Mouse (Mus musculus) E14TG2a.4 (cell line): Measurements from ENCODE around the gene Nxpe4.

ENCODE experiments used
- H3K27me3 ChIP-seq: 2 replicates; pipeline ENCODE4 v1.6.1; 2014; ENCODE audit warnings: low read length, control low read depth; ENCODE audit not compliant: insufficient read depth
- H3K36me3 ChIP-seq: 2 replicates; pipeline ENCODE4 v1.6.1; 2014; ENCODE audit warnings: low read length, control low read depth; ENCODE audit not compliant: insufficient read depth
- H3K4me1 ChIP-seq: replicated peaks from 2 replicates; pipeline ENCODE4 v1.6.1; 2014; ENCODE audit warnings: low read depth, low read length, control low read depth
- H3K4me3 ChIP-seq: replicated peaks from 2 replicates; pipeline ENCODE4 v1.5.1; 2014; ENCODE audit warnings: mild to moderate bottlenecking, low read length
- H3K9me3 ChIP-seq: 2 replicates; pipeline ENCODE4 v1.6.1; 2014; ENCODE audit warnings: low read length, control low read depth
- CTCF ChIP-seq: conservative IDR thresholded peaks from 2 replicates; pipeline ENCODE4 v1.5.1; 2014; ENCODE audit warnings: low read length
- NANOG ChIP-seq: IDR thresholded peaks from 2 replicates; pipeline ENCODE4 v1.6.1; 2014; ENCODE audit warnings: borderline replicate concordance, low read length, mixed read lengths
- POU5F1 ChIP-seq: IDR thresholded peaks from 2 replicates; pipeline ENCODE4 v1.6.1; 2014; ENCODE audit warnings: low read length, borderline replicate concordance

Nxpe4 gene

DNA sequence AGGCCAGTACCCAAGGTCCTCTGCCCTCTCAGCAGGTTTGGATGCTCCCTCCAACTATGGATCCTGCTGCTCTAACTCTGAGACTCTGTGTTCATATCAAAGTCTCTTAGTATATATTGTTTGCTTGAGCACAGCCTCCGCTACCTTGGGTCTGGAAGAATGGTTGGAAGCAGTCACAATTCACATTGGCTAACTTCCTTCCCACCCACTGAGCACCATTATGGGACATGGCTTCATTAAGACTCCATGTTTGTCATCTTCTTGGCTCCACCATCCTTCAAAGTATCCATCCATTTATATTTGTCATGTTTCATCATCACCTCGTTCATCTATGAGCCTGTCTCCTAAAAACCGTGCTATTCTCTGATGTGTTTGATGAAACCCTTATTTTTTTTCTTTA, 68.9 kb downstream of the Nxpe4 start:
- Histone ChIP-seq H3K4me1 (no peaks in the 10 kb centered on the region), H3K9me3 (no peaks in the 10 kb centered on the region), H3K27me3 (0 out of 2 replicates have a peak, but pooled peaks cover 3% of the 10 kb centered on the region), H3K36me3 (no peaks in the 10 kb centered on the region), H3K4me3 (no peak overlapping the region)
- TF ChIP-seq NANOG (no peak), POU5F1 (no peak), CTCF (no peak)

DNA sequence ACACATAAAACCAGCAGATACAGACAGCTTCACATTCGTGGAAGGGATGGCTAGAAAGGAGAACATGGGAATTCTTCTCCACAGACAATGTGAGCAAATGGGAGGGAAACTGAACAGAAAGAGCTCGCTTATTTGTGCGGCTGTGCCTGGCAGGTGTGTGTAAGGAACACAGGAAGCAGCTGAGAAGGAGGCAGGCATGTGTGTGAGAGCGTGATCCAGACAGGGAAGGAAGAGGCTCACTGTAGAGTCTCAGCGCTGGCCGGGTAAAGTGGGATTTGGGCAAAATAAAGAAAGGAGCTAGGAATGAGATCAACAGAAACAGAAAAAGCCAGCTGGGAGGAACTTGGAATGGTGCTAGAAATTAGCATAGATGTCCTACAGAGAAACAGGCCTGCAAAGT, 74.6 kb downstream of the Nxpe4 start:
- Histone ChIP-seq H3K4me1 (peaks cover 21% of the 10 kb centered on the region), H3K9me3 (no peaks in the 10 kb centered on the region), H3K27me3 (peaks cover 8% of the 10 kb centered on the region; the same call in 1 of the 2 replicates), H3K36me3 (no peaks in the 10 kb centered on the region), H3K4me3 (no peak overlapping the region)
- TF ChIP-seq POU5F1 (no peak), NANOG (no peak)

DNA sequence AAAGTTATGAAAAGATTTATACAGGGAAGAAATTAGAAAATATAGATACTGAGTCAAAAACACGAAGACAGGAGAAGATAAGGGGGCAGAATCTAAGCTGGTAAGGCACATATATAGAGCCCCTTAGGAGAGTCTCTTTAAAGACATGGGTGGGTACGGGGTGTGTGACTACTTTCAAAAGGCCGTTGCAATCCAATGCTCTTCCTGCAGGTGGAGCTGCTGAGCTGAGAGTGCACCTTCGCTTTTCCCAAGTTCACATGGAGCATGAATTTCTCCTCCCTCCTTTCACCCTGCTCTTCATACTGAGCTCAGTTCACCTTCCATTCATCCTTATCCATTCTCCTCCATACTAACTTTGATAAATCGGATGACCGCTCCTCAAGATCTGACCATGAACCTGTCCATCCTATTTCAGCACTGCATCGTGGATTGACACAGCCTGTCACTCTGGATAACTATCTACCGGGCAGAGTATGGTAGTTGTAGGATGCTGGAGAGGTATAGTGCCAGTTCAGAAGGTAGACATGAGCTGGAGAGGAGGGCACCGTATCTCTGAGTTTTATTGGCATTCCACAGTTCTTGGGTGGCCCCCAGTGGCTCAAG, 76.4 kb downstream of the Nxpe4 start:
- Histone ChIP-seq H3K4me3 (no peak overlapping the region), H3K36me3 (no peaks in the 10 kb centered on the region), H3K4me1 (peaks cover 21% of the 10 kb centered on the region), H3K9me3 (no peaks in the 10 kb centered on the region), H3K27me3 (peaks cover 8% of the 10 kb centered on the region; the same call in 1 of the 2 replicates)
- no peak for TF ChIP-seq POU5F1
- TF ChIP-seq CTCF = peak; percentile 73

DNA sequence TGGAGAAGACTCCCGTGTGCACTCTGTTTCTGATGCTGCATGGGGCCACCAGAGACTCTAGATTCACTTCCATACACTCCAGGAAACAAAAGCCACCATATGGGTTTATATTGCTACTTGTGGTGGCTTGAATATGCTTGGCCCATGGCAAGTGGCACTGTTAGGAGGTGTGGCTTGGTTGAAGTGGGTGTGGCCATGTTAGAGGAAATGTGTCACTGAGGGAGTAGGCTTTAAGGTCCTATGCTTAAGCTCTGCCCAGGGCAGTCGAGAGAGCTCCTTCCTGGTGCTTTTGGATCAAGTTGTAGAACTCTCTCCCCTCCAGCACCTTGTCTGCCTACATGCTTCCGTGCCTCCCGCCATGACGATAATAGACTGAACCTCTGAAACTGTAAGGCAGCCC, 77.6 kb downstream of the Nxpe4 start:
- Histone ChIP-seq H3K27me3 (peaks cover 8% of the 10 kb centered on the region; the same call in 1 of the 2 replicates), H3K4me3 (no peak overlapping the region), H3K36me3 (no peaks in the 10 kb centered on the region), H3K9me3 (no peaks in the 10 kb centered on the region), H3K4me1 (peaks cover 31% of the 10 kb centered on the region)
- TF ChIP-seq POU5F1 (no peak), NANOG (no peak), CTCF (no peak)

DNA sequence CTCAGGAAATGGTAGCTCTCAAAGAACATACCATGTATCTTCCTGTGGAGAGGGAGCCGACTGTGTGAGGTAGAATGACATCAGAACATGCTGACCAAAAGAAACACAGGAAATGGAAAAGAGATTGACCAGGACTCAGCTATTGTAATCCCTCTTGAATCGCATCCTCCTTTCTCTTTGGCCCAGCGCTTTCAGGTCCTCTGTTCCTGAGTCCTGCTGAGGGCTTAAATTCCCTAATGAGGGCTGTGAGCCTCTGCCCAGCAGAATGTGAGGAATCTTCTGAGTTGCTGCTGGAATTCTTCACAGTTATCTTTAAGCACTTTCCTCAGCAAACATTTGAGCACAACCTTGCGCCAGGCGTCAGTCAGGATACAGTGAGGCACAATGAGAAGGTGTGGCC, 78.6 kb downstream of the Nxpe4 start:
- no peak for TF ChIP-seq POU5F1
- no peak for TF ChIP-seq CTCF
- TF ChIP-seq NANOG = no peak
- H3K36me3 ChIP-seq = no peaks in the 10 kb centered on the region
- H3K4me3 ChIP-seq = no peak overlapping the region
- H3K4me1 ChIP-seq = peaks cover 35% of the 10 kb centered on the region
- H3K9me3 ChIP-seq = no peaks in the 10 kb centered on the region
- H3K27me3 ChIP-seq = peaks cover 8% of the 10 kb centered on the region; the same call in 1 of the 2 replicates

DNA sequence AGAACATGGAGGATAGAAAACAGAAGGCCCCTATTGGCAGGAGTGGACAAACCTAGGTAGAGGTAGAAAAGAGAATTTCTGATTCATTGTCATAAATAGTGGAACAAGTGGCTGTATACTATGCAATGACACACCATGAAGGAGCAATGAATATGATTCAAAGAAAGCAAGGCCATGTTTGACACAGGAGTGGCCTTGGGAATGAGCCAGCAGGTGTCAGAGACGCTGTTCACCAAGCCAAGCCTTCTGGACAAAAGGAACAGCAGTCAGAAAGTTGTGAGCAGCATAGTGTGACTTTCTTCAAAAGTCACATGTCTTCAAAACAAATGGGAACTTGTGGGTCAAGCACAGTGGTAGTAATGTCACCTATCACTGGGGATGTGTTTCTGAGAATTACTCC, 80.0 kb downstream of the Nxpe4 start:
- Histone ChIP-seq H3K9me3 (no peaks in the 10 kb centered on the region), H3K4me1 (peaks cover 33% of the 10 kb centered on the region), H3K27me3 (peaks cover 5% of the 10 kb centered on the region; the same call in 1 of the 2 replicates), H3K4me3 (no peak overlapping the region), H3K36me3 (no peaks in the 10 kb centered on the region)
- TF ChIP-seq CTCF (no peak), POU5F1 (no peak)

DNA sequence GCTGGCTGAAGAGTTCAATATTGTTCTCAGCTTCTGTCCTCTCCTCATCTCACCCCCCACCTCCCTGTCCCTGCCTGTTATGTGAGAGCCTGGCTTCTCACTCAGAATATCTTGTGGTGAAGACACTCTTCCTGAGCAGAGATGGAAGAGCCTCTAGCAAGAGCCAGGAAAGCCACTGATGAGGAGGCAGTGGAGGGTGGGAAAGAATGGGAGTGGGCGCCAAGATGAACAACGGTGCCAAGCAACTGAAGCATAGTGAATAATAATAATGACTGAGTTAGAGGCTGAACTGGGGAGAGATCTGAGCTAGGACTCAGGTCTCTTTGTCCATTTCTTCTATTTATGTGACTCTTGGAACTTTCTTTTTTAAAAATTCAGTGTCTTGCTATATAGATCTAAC, 80.9 kb downstream of the Nxpe4 start:
- H3K36me3 ChIP-seq = no peaks in the 10 kb centered on the region
- H3K27me3 ChIP-seq = no peaks in the 10 kb centered on the region
- H3K4me3 ChIP-seq = no peak overlapping the region
- H3K9me3 ChIP-seq = no peaks in the 10 kb centered on the region
- H3K4me1 ChIP-seq = peaks cover 31% of the 10 kb centered on the region
- TF ChIP-seq CTCF (no peak), POU5F1 (no peak), NANOG (no peak)

DNA sequence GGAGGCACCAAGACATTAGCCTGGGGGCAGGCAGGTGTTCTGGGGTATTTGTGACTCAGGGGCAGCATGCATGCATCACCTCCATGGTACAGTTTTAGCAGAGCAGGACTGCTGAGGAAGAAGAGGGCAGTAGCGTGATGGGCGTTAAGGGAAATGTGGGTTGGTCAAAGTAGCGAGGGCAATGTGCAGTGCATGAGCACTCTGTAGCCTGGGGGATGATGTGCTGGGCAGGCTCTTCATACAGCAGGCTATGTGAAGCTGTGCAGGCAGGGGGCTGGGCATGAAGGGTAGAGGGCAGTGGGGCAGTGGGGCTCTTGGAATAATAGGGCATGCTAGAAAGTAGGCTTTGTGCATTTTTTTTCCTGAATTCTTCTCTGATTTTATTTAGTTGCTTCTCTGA, 82.4 kb downstream of the Nxpe4 start:
- Histone ChIP-seq H3K36me3 (no peaks in the 10 kb centered on the region), H3K27me3 (no peaks in the 10 kb centered on the region), H3K9me3 (no peaks in the 10 kb centered on the region), H3K4me3 (no peak overlapping the region), H3K4me1 (peaks cover 30% of the 10 kb centered on the region)
- TF ChIP-seq CTCF (no peak), NANOG (no peak), POU5F1 (no peak)

DNA sequence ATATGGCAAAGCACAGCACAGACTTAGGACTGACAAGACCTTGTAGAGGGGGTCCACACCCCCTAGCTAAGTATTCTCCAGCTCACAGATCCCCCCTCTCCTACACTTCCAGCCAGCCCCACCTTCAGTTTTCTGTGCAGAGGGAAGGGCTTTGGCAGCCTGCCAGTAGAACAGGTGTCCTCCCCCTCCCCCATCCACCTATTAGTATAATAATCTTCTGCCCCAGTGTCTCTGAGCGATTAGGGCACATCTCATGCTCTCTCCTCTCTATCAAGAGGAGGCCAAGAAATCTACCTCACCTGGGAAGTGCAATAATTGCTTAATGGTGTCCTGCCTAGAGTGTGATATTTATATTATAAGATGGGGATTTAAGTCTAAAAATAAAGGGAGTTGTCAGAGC, 83.7 kb downstream of the Nxpe4 start:
- Histone ChIP-seq H3K36me3 (no peaks in the 10 kb centered on the region), H3K4me3 (no peak overlapping the region), H3K27me3 (no peaks in the 10 kb centered on the region; the same call in 1 of the 2 replicates), H3K4me1 (peaks cover 20% of the 10 kb centered on the region), H3K9me3 (no peaks in the 10 kb centered on the region)
- TF ChIP-seq CTCF = no peak
- TF ChIP-seq NANOG = no peak
